Mouse (Mus musculus) myocyte (in vitro differentiated cells): ENCODE data around the gene Kri1.

ENCODE experiments used
- CEBPB ChIP-seq: IDR thresholded peaks from 2 replicates; pipeline ENCODE4 v1.6.1; 2011; ENCODE audit warnings: mild to moderate bottlenecking, moderate library complexity; ENCODE audit not compliant: poor library complexity, insufficient read depth, severe bottlenecking
- MAX ChIP-seq: IDR thresholded peaks from one replicate; pipeline ENCODE4 v1.6.1; 2011; ENCODE audit warnings: low read depth, mild to moderate bottlenecking, control low read depth
- MYOD1 ChIP-seq, 3 experiments: IDR thresholded peaks; one replicate each; pipeline ENCODE4 v1.6.1; 2011; ENCODE audit warnings: control low read depth in 2 of 3, low read depth in 2 of 3, mild to moderate bottlenecking in 2 of 3, moderate library complexity in 1 of 3; ENCODE audit not compliant: insufficient read length in 2 of 3, control insufficient read depth in 1 of 3
- POLR2A ChIP-seq: IDR thresholded peaks from one replicate; pipeline ENCODE4 v1.6.1; 2011; ENCODE audit warnings: low read depth, mild to moderate bottlenecking, control low read depth, moderate library complexity; ENCODE audit not compliant: insufficient read length
- TCF12 ChIP-seq: IDR thresholded peaks from one replicate; pipeline ENCODE4 v1.6.1; 2011; ENCODE audit warnings: mild to moderate bottlenecking, control low read depth; ENCODE audit not compliant: poor library complexity, insufficient read depth, severe bottlenecking
- TCF3 ChIP-seq: IDR thresholded peaks from one replicate; pipeline ENCODE4 v1.6.1; 2011; ENCODE audit warnings: low read depth, control low read depth; ENCODE audit not compliant: insufficient read length
- USF1 ChIP-seq: IDR thresholded peaks from one replicate; pipeline ENCODE4 v1.6.1; 2011; ENCODE audit warnings: low read depth, mild to moderate bottlenecking, control low read depth, moderate library complexity

GRCm38 (mm10) chr9:21329699-21330289 is 42.0 kb upstream of the Kri1 start:
- TF ChIP-seq POLR2A: no peak
- no peak for TF ChIP-seq TCF12
- TF ChIP-seq TCF3: no peak
- TF ChIP-seq MYOD1 (IDR thresholded peaks at IDR 0.05; ENCODE audit: control insufficient read depth in 1 of 3, insufficient read length in 2 of 3, low read depth in 2 of 3): no peak
- TF ChIP-seq USF1: no peak
- no peak for TF ChIP-seq MAX
- TF ChIP-seq CEBPB: no peak
